In the genomic region with DNA sequence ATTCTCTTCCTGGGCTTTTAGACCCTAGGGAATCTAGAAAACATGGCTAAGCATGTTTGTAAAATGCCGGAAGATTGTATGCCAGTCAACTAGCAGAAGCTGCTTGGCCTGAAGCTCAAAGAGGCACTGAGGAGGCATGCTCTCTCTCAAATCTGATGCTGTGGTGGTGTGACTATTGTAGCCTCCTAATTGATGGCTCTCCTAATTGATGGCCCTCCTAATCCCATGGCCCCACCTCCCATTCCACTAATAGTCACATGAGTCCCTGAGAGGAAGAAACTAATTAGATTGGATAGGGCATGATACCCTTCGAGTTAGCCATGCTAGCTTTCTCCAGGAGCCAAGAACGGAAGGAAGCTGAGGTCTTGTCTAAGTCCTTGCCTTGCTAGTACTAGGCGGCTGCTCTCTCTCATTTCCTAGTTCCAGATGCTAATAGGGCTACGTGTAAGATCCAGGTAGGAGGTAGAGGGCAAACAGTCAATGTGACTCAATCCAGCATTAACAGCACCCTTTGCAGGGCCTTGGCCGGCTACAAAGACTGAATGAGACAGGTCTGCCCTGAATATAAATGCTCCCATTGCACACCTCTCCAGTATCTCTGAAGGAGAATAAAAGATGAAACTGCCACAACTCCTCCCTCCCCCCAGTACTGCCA, we compare ENCODE assay signal across 14 mouse cellular contexts. TPM values are rescaled to one million over a fixed set of nuclear protein-coding genes. Genes with fewer than 3 reads are reported as not detected.
DNase-seq lines count a peak whose midpoint lies in the region; ATAC-seq and TF ChIP-seq lines count a peak whose summit lies in the region.
"Had no signal": no experiment of that assay in that cellular context is flagged by ENCODE, and none has a peak within 500 bp of the region (broad histone marks: within the 10 kb centered on the region; RNA-seq: fewer than 3 reads in every experiment).

No protein-coding gene starts in this region.

- no peak overlapping the region for H3K9ac ChIP-seq in hindbrain, embryonic 12.5 days
- peak overlapping the region; percentile 17; the same call in 1 of the 2 replicates for H3K9ac ChIP-seq in neural tube, embryonic 15.5 days (replicated peaks)

- no peak for ATAC-seq in hindbrain, embryonic 12.5 days (ENCODE audit: low FRiP score)
- ATAC-seq in neural tube, embryonic 15.5 days (ENCODE audit: low FRiP score) = no peak

- H3K27ac ChIP-seq in layer of hippocampus, adult 2 months = peak overlapping the region; percentile 53
- H3K27ac ChIP-seq in hindbrain, embryonic 12.5 days = peak overlapping the region; percentile 88
- peak overlapping the region; percentile 86; the same call in 1 of the 2 replicates for H3K27ac ChIP-seq in neural tube, embryonic 15.5 days (replicated peaks)
- H3K27ac ChIP-seq: liver, embryonic 13.5 days had no signal

- no peaks in the 10 kb centered on the region for H3K27me3 ChIP-seq in hindbrain, embryonic 12.5 days
- H3K27me3 ChIP-seq in neural tube, embryonic 15.5 days (replicated peaks) = no peaks in the 10 kb centered on the region
- H3K27me3 ChIP-seq: embryonic facial prominence, embryonic 12.5 days; kidney, embryonic 15.5 days; liver, embryonic 13.5 days had no signal

- no peaks in the 10 kb centered on the region for H3K36me3 ChIP-seq in hindbrain, embryonic 12.5 days
- no peaks in the 10 kb centered on the region for H3K36me3 ChIP-seq in neural tube, embryonic 15.5 days
- H3K36me3 ChIP-seq: embryonic facial prominence, embryonic 12.5 days; kidney, embryonic 15.5 days; liver, embryonic 13.5 days had no signal

- H3K4me1 ChIP-seq in hindbrain, embryonic 12.5 days = peaks cover 46% of the 10 kb centered on the region
- peaks cover 48% of the 10 kb centered on the region for H3K4me1 ChIP-seq in neural tube, embryonic 15.5 days

- no peak overlapping the region for H3K4me2 ChIP-seq in hindbrain, embryonic 12.5 days (replicated peaks)
- no peak overlapping the region for H3K4me2 ChIP-seq in neural tube, embryonic 15.5 days

- H3K4me3 ChIP-seq in layer of hippocampus, adult 2 months = no peak overlapping the region
- no peak overlapping the region for H3K4me3 ChIP-seq in hindbrain, embryonic 12.5 days
- H3K4me3 ChIP-seq in neural tube, embryonic 15.5 days (replicated peaks) = no peak overlapping the region

- WGBS in hindbrain, embryonic 12.5 days = 69% methylated on average over 6 of the region's 6 CpGs
- WGBS in neural tube, embryonic 15.5 days = 58% methylated on average over 6 of the region's 6 CpGs

- H3K9me3 ChIP-seq in hindbrain, embryonic 12.5 days (replicated peaks) = no peaks in the 10 kb centered on the region
- H3K9me3 ChIP-seq in neural tube, embryonic 15.5 days (replicated peaks) = no peaks in the 10 kb centered on the region
- H3K9me3 ChIP-seq: embryonic facial prominence, embryonic 12.5 days; kidney, embryonic 15.5 days; liver, embryonic 13.5 days had no signal

- DNase-seq in cerebellum, adult 9-10 months = peak; percentile 34
- DNase-seq in cerebellum, postnatal 10 days = no peak
- DNase-seq in layer of hippocampus, adult 2 months (ENCODE audit: low spot score in 2 of 2) = no peak
- no peak for DNase-seq in layer of hippocampus, postnatal 36 days
- no peak for DNase-seq in yolk sac, embryonic 10.5 days (ENCODE audit: low spot score)
- DNase-seq in testis, postnatal 10 days (ENCODE audit: low spot score) = no peak
- DNase-seq: adrenal gland, adult 2 months; liver, embryonic 13.5 days; lung, postnatal 4 days; right cerebral cortex, postnatal 14 days had no signal

- TF ChIP-seq CTCF in layer of hippocampus, adult 2 months (conservative IDR thresholded peaks at IDR 0.05) = no peak

RNA-seq across cellular contexts. Expression of gene Ndufb4, which starts 31.8 kb away (rescaled TPM):
- 10 to 100 TPM; 83.1 to 94.7 TPM for total RNA-seq in layer of hippocampus, adult 2 months (2021)
- 10 to 100 TPM; 80.4 to 84.0 TPM for total RNA-seq in layer of hippocampus, postnatal 36 days (2021)
- 61.0 and 65.8 TPM in 2 replicates for polyA plus RNA-seq in hindbrain, embryonic 12.5 days (2016; fragmentation: Nextera tagmentation; extraction: Ambion mirVana)
- 60.2 and 69.7 TPM in 2 replicates for polyA plus RNA-seq in neural tube, embryonic 15.5 days (2015; fragmentation: Nextera tagmentation; extraction: Ambion mirVana)
